Mouse (Mus musculus) splenic B cell, adult 2 months (primary cell): ENCODE measurements around the gene Oma1.

Experiments used
- DNase-seq: peaks from one replicate; pipeline ENCODE4 v3.0.0-alpha.2; 2011; ENCODE audit warnings: low read depth, low spot score
- H3K27me3 ChIP-seq: 2 replicates; pipeline ENCODE4 v1.6.1; 2012; ENCODE audit warnings: mild to moderate bottlenecking, low read length, moderate library complexity, mixed read lengths; ENCODE audit not compliant: control insufficient read depth, poor library complexity, insufficient read depth, severe bottlenecking
- H3K36me3 ChIP-seq: 2 replicates; pipeline ENCODE4 v1.6.1; 2012; ENCODE audit warnings: mild to moderate bottlenecking, low read length, moderate library complexity, mixed read lengths; ENCODE audit not compliant: control insufficient read depth, poor library complexity, insufficient read depth, severe bottlenecking

The Oma1 gene

DNA sequence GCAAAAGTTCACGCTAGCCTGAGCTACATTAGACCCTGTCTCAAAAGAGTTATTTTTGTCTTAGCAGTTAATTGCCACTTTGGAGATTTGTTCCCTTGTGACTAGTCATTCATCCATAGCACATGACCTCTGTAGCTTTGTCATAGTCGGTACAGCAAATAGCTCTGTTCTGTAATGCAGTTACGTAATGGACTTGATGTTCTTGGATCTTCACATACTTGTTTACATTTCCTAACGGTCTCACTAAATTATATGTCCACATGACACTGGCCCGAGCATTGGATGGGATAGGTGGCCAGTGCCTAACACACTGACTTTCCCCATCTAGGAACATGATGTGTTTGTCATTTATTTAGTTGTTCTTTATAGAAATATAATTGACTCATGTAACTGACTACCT lies 21.5 kb downstream of the Oma1 start:
- no peaks in the 10 kb centered on the region for H3K27me3 ChIP-seq
- DNase-seq: no peak
- H3K36me3 ChIP-seq: peaks cover 6% of the 10 kb centered on the region

DNA sequence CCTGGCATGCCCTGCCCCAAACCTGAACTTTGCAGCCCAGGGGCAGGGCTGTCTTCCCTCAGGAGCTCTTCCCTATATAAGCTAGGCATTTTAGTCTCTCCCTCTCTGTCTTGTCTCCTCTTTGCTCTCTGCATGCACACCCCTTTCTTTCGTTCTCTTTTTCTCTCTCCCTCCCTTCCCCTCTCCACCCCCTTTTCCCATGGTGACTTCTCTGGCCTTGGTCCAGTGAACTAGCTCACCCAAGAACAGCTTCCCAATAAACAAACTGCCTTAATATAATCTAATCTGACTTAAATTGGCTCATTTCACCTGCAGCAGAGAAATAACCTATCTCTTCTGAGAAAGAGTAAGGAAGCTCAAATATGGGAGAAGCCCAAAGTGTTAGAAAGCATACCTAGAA lies 27.1 kb downstream of the Oma1 start:
- no peak for DNase-seq
- H3K27me3 ChIP-seq: no peaks in the 10 kb centered on the region
- H3K36me3 ChIP-seq: no peaks in the 10 kb centered on the region

DNA sequence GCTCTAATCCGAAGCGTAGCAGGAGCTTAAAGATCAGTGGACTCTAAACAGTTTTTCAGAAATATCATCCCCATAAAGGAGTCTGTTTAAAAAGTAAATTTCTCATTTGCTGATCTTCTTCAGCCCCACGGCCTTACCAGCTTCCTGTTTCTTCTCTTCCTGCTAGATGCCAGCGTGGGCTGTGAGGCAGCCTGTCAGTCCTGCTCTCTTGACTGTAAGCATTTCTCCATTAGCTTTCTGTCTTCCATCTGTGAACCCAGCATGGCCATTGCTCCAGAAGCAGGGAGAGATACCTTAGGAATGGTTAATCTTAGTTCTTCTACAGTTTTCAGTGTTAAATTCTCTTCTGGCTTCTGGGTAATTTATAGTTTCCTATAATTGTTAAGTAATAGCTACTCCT lies 28.0 kb downstream of the Oma1 start:
- no peak for DNase-seq
- H3K36me3 ChIP-seq: no peaks in the 10 kb centered on the region
- no peaks in the 10 kb centered on the region for H3K27me3 ChIP-seq

DNA sequence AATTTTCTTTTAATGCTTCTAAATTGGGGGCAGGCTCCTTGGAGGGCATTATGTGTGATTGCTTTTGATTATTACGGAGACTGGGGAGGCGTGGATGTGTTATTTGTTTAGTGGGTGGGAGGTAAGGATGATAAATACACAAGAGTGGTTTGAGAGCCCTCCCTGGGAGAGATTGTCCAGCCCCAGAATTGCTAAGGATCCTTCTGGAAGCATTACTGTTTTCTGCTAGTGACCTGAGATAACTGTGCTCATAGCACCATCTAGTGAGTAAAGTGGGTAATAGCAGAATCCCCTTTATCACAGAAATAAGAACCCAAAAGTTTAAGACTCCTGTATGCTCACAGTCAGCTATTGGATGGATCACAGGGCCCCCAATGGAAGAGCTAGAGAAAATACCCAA lies 32.4 kb downstream of the Oma1 start:
- peak; percentile 66 for DNase-seq
- Histone ChIP-seq H3K27me3 (no peaks in the 10 kb centered on the region), H3K36me3 (no peaks in the 10 kb centered on the region)

DNA sequence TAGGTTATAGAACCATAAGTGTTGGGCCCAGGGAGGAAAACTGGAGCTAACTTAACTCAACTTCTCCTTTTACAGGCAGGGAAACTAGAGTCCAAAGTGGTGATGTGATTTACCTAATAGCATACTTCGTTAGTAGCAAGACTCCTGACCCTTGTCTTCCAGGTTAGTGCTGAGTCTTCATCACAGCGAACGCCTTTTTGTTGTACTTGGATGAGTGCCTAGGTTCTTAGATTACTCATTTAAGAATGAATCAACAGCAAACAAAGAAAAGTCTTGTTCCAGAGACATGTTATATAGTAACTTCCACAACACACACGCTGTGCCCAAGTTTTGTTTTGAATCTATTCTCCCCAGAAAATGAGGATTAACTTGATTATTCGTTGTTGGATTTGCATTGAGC lies 33.2 kb downstream of the Oma1 start:
- no peak for DNase-seq

DNA sequence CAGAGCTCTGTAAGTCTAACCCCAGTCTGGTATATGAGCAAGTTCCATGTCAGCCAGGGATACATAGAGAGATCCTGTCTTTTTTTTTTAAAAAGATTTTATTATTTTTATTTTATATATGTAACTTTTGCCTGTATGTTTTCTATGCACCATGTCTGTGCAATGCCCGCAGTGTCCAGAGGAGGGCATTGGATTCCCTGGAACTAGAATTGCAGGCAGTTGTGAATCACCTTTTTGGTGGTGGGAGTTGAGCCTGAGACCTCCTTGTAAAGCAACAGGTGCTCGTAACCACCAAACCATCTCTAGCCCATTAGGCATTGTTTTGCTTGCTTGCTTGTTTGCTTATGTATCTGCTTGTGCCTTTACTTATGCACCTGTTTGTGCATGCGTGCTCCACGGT lies 35.6 kb downstream of the Oma1 start:
- peak; percentile 4 for DNase-seq
- Histone ChIP-seq H3K27me3 (no peaks in the 10 kb centered on the region), H3K36me3 (no peaks in the 10 kb centered on the region)

More for the DNA sequence above, 33.2 kb downstream of the Oma1 start:
- Histone ChIP-seq H3K27me3 (no peaks in the 10 kb centered on the region), H3K36me3 (no peaks in the 10 kb centered on the region)

GRCm38 (mm10) chr4:103352926-103353325 lies 39.3 kb downstream of the Oma1 start:
- peaks cover 3% of the 10 kb centered on the region for H3K36me3 ChIP-seq
- no peaks in the 10 kb centered on the region for H3K27me3 ChIP-seq
- no peak for DNase-seq

- DNase-seq: no peak
- Histone ChIP-seq H3K36me3 (peaks cover 3% of the 10 kb centered on the region), H3K27me3 (no peaks in the 10 kb centered on the region)
Observed at GRCm38 (mm10) chr4:103357457-103357856, 43.8 kb downstream of the Oma1 start.

GRCm38 (mm10) chr4:103358941-103359448 lies 45.4 kb downstream of the Oma1 start:
- Histone ChIP-seq H3K27me3 (no peaks in the 10 kb centered on the region), H3K36me3 (peaks cover 3% of the 10 kb centered on the region)
- DNase-seq: no peak

DNA sequence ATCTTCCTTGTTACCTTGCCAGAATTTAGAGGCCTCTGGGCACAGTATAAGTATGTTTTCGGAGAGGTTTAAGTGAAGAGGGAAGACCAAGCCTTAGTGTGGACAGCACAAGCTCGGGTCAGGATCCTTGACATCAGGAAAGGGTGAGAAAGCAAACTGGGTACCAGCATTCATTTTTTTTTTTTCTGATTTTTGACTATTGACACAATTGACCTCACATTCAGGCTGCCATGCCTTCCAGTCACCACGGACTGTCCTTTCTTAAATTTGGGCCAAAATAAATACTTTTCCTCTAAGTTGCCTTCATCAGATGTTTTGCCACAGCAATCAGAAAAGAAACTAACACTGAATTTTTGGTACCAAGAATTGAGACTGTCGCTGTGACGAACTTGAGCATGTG lies 68.6 kb downstream of the Oma1 start:
- DNase-seq: no peak
- no peaks in the 10 kb centered on the region for H3K36me3 ChIP-seq
- no peaks in the 10 kb centered on the region for H3K27me3 ChIP-seq

DNA sequence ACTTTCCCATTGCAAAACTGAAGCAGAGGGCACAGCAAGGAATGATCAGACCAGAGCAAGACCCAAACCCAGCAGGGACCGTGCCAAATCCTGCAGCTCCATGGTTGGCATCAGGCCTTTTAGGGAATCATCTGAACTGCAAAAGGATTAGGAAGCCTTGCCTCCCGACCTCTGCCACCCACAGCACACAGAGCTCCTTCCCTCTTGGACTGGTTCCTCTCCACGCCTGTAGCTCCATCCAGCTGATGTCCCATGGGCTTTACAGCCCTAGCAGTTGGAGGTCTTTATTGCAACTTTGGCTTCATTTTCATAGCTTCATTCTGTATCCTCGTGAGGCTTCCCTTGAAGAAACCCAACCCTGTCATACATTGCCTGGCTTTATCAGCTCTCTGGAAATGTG lies 71.4 kb downstream of the Oma1 start:
- no peak for DNase-seq
- Histone ChIP-seq H3K27me3 (no peaks in the 10 kb centered on the region), H3K36me3 (no peaks in the 10 kb centered on the region)

- no peak for DNase-seq
- no peaks in the 10 kb centered on the region for H3K36me3 ChIP-seq
- no peaks in the 10 kb centered on the region for H3K27me3 ChIP-seq
Observed at GRCm38 (mm10) chr4:103385835-103386787, 72.5 kb downstream of the Oma1 start.

DNA sequence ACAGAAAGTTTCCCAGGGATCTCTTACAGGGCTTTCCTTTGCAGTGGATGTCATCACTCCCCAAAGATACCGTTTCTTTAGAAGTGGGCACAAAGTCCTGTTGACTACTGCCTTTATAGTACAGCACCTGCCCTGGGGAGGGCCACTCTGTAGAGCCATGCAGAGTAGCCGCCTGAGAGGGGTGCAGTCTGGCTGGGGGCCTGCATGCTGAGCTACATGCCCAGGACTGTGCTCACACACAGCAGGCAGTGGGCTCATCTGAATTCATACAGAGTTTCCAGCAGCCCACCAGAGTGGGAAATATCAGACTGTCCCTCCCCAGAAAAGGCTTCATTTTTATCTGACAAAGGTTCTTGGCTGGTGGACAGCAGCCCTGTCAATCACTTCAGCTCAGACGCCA lies 73.7 kb downstream of the Oma1 start:
- Histone ChIP-seq H3K36me3 (no peaks in the 10 kb centered on the region), H3K27me3 (no peaks in the 10 kb centered on the region)
- DNase-seq: no peak

- DNase-seq: no peak
- H3K36me3 ChIP-seq: no peaks in the 10 kb centered on the region
Observed at GRCm38 (mm10) chr4:103388530-103389178, 75.0 kb downstream of the Oma1 start.

GRCm38 (mm10) chr4:103389583-103389982 lies 76.0 kb downstream of the Oma1 start:
- DNase-seq: no peak
- Histone ChIP-seq H3K36me3 (no peaks in the 10 kb centered on the region), H3K27me3 (no peaks in the 10 kb centered on the region)

More at GRCm38 (mm10) chr4:103388530-103389178, 75.0 kb downstream of the Oma1 start:
- no peaks in the 10 kb centered on the region for H3K27me3 ChIP-seq
